Mouse (Mus musculus) MEL (cell line): Measurements from ENCODE around the gene Vcan.

Experiments
- CHD2 ChIP-seq: IDR thresholded peaks from 2 replicates; pipeline ENCODE4 v1.6.1; 2011; ENCODE audit warnings: low read length, improper control_type of control experiment
- CTCF ChIP-seq, 3 experiments: IDR thresholded peaks in 2 of 3; conservative IDR thresholded peaks in 1 of 3; 2 replicates each; pipeline ENCODE4 v1.5.1; 2011 to 2012; ENCODE audit warnings: low read length in 3 of 3, low read depth in 2 of 3, mild to moderate bottlenecking in 2 of 3, improper control_type of control experiment in 1 of 3, inconsistent platforms in 1 of 3, mixed read lengths in 1 of 3, moderate library complexity in 1 of 3; ENCODE audit not compliant: control insufficient read depth in 1 of 3, insufficient read depth in 1 of 3, poor library complexity in 1 of 3, severe bottlenecking in 1 of 3
- EP300 ChIP-seq, 2 experiments: IDR thresholded peaks; 2 replicates each; pipeline ENCODE4 v1.6.1; 2011; ENCODE audit warnings: improper control_type of control experiment in 2 of 2, low read length in 2 of 2, low read depth in 1 of 2, mild to moderate bottlenecking in 1 of 2
- ETS1 ChIP-seq: IDR thresholded peaks from 2 replicates; pipeline ENCODE4 v1.6.1; 2012; ENCODE audit warnings: low read depth, mild to moderate bottlenecking, inconsistent platforms, low read length, improper control_type of control experiment, moderate library complexity
- KAT2A ChIP-seq: conservative IDR thresholded peaks from 2 replicates; pipeline ENCODE4 v1.6.1; 2012; ENCODE audit warnings: low read depth, low read length, improper control_type of control experiment, inconsistent platforms
- MAZ ChIP-seq: IDR thresholded peaks from 2 replicates; pipeline ENCODE4 v1.6.1; 2012; ENCODE audit warnings: low read depth, mild to moderate bottlenecking, inconsistent platforms, low read length, improper control_type of control experiment
- TBP ChIP-seq: IDR thresholded peaks from 2 replicates; pipeline ENCODE4 v1.8.0; 2011; ENCODE audit warnings: low read depth, low read length, improper control_type of control experiment
- TCF12 ChIP-seq: IDR thresholded peaks from 2 replicates; pipeline ENCODE4 v1.6.1; 2014; ENCODE audit warnings: low read depth, mild to moderate bottlenecking, inconsistent platforms, low read length, improper control_type of control experiment, moderate library complexity
- ZNF384 ChIP-seq: IDR thresholded peaks from 2 replicates; pipeline ENCODE4 v1.6.1; 2012; ENCODE audit warnings: low read depth, mild to moderate bottlenecking, inconsistent platforms, low read length, improper control_type of control experiment

DNA sequence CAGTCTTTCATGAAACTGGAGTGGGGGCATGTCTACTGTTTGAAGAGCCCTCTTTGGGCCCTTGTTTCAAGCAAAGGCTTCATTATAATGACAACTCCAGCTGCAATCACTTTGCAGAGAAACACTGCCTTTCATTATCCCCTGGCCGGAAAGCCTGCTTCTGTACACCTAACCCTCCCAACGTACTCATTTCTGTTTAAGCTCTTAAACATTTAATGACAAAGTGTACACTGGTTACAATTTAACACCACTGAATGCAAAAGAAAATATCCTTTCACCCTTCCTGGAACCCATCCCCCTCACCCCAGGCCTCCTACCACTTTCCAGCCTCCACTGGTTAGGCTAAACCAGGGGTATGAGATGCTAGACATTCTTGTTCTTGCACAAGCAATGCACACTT is 15.8 kb downstream of the Vcan start:
- TF ChIP-seq CHD2 (no peak), TBP (no peak), KAT2A (no peak), MAZ (no peak), ETS1 (no peak), TCF12 (no peak), CTCF (IDR thresholded peaks at IDR 0.05 in 2 of 3, conservative IDR thresholded peaks at IDR 0.05 in 1 of 3; ENCODE audit: control insufficient read depth in 1 of 3, insufficient read depth in 1 of 3, low read depth in 2 of 3, low read length in 3 of 3, poor library complexity in 1 of 3, severe bottlenecking in 1 of 3) (no peak), ZNF384 (no peak), EP300 (IDR thresholded peaks at IDR 0.05; ENCODE audit: low read depth in 1 of 2, low read length in 2 of 2) (no peak)
